Mouse (Mus musculus) G1E (cell line): ENCODE results near the gene Suz12. TPM values are rescaled to one million over a fixed set of nuclear protein-coding genes. Genes with fewer than 3 reads are reported as not detected.
A peak's percentile ranks its signal among the peaks of the same experiment; 100 is the strongest.

Experiments used
- ATAC-seq: 2 replicates; pipeline ENCODE4 v1.8.0; 2016; ENCODE audit warnings: mild to moderate bottlenecking; ENCODE audit not compliant: insufficient number of reproducible peaks, poor library complexity, low FRiP score, severe bottlenecking; ENCODE audit errors: extremely low read depth
- DNase-seq: peaks from one replicate; pipeline ENCODE4 v3.0.0; 2012; ENCODE audit warnings: low spot score
- H3K27me3 ChIP-seq: 2 replicates; pipeline ENCODE4 v1.6.1; 2012; ENCODE audit warnings: mild to moderate bottlenecking, low read length, inconsistent platforms; ENCODE audit not compliant: insufficient read depth
- H3K36me3 ChIP-seq: replicated peaks from 2 replicates; pipeline ENCODE3; 2012; ENCODE audit warnings: mild to moderate bottlenecking, inconsistent platforms
- H3K4me1 ChIP-seq: 2 replicates; pipeline ENCODE4 v1.6.1; 2012; ENCODE audit warnings: low read depth, low read length, inconsistent platforms, mixed read lengths; ENCODE audit not compliant: insufficient read depth
- H3K4me3 ChIP-seq: 2 replicates; pipeline ENCODE4 v1.5.1; 2012; ENCODE audit warnings: low read depth, mild to moderate bottlenecking, inconsistent platforms, low read length, moderate library complexity, mixed read lengths
- H3K9me3 ChIP-seq: replicated peaks from 2 replicates; pipeline ENCODE4 v1.6.1; 2012; ENCODE audit warnings: inconsistent platforms
- CTCF ChIP-seq: IDR thresholded peaks from 2 replicates; pipeline ENCODE4 v1.5.1; 2012; ENCODE audit warnings: low read depth, low read length, inconsistent platforms, mixed read lengths
- GATA1 ChIP-seq: IDR thresholded peaks from 2 replicates; pipeline ENCODE4 v1.6.1; 2012; ENCODE audit warnings: borderline replicate concordance, low read length, inconsistent platforms, mixed read lengths
- GATA2 ChIP-seq: IDR thresholded peaks from 2 replicates; pipeline ENCODE4 v1.6.1; 2012; ENCODE audit warnings: low read depth, low read length, inconsistent platforms, borderline replicate concordance
- POLR2AphosphoS5 ChIP-seq: IDR thresholded peaks from 2 replicates; pipeline ENCODE4 v1.6.1; 2012; ENCODE audit warnings: low read depth, low read length, inconsistent platforms; ENCODE audit not compliant: insufficient replicate concordance
- TAL1 ChIP-seq: conservative IDR thresholded peaks from 2 replicates; pipeline ENCODE4 v1.6.1; 2012; ENCODE audit warnings: low read depth, low read length, inconsistent platforms, mixed read lengths
- polyA plus RNA-seq: library from polyadenylated mRNA; stranded (reverse); fragments of >175 nt; gene quantifications from 2 replicates; pipeline ENCODE4 v1.2.3, GENCODE M21; 2012
- total RNA-seq, 2 experiments: library from RNA; stranded (forward) in 1 of 2; stranded (reverse) in 1 of 2; fragments of 200-1000 nt in 1 of 2; fragments of >200 nt in 1 of 2; fragmentation: Nextera tagmentation in 1 of 2; gene quantifications; 2 replicates each; pipeline ENCODE4 v1.2.3; 2014 to 2017

Gene Suz12
- total and polyA plus RNA-seq, 3 experiments, result 43.7 to 300 (median 131) TPM

- no peak for TF ChIP-seq GATA1
- TF ChIP-seq POLR2AphosphoS5, result no peak
- no peak for TF ChIP-seq GATA2
- no peak for TF ChIP-seq TAL1
- no peak for TF ChIP-seq CTCF
- H3K9me3 ChIP-seq, result no peaks in the 10 kb centered on the region
- ATAC-seq (no peak), DNase-seq (no peak)
- H3K4me3 ChIP-seq, result no peak overlapping the region
- H3K4me1 ChIP-seq, result peaks cover 63% of the 10 kb centered on the region
- no peaks in the 10 kb centered on the region for H3K27me3 ChIP-seq
- peaks cover 73% of the 10 kb centered on the region for H3K36me3 ChIP-seq
Measured at GRCm38 (mm10) chr11:80069815-80070214, 76.9 kb downstream of the Suz12 start.

- Histone ChIP-seq H3K9me3 (no peaks in the 10 kb centered on the region), H3K4me1 (peaks cover 66% of the 10 kb centered on the region), H3K27me3 (no peaks in the 10 kb centered on the region), H3K36me3 (peaks cover 71% of the 10 kb centered on the region), H3K4me3 (no peak overlapping the region)
- no peak for TF ChIP-seq GATA1
- DNase-seq (no peak), ATAC-seq (no peak)
Measured at GRCm38 (mm10) chr11:80071039-80071438, 78.1 kb downstream of the Suz12 start.

GRCm38 (mm10) chr11:80072365-80072764 lies 79.5 kb downstream of the Suz12 start:
- TF ChIP-seq TAL1 (no peak), GATA2 (no peak), POLR2AphosphoS5 (no peak), GATA1 (no peak), CTCF (no peak)
- DNase-seq (no peak), ATAC-seq (no peak)
- Histone ChIP-seq H3K36me3 (peaks cover 71% of the 10 kb centered on the region), H3K9me3 (no peaks in the 10 kb centered on the region), H3K4me3 (no peak overlapping the region), H3K27me3 (no peaks in the 10 kb centered on the region), H3K4me1 (peaks cover 72% of the 10 kb centered on the region)

GRCm38 (mm10) chr11:80075608-80076277 lies 82.8 kb downstream of the Suz12 start:
- H3K27me3 ChIP-seq, result no peaks in the 10 kb centered on the region
- no peaks in the 10 kb centered on the region for H3K9me3 ChIP-seq
- TF ChIP-seq CTCF (no peak), GATA2 (no peak), TAL1 (no peak), GATA1 (no peak), POLR2AphosphoS5 (no peak)
- ATAC-seq (no peak), DNase-seq (no peak)
- no peak overlapping the region for H3K4me3 ChIP-seq
- peaks cover 60% of the 10 kb centered on the region for H3K36me3 ChIP-seq
- H3K4me1 ChIP-seq, result peaks cover 66% of the 10 kb centered on the region

- H3K9me3 ChIP-seq, result no peaks in the 10 kb centered on the region
- ATAC-seq, result no peak
- H3K4me3 ChIP-seq, result peak overlapping the region; percentile 53; the same call in 1 of the 2 replicates
- no peak for DNase-seq
- H3K36me3 ChIP-seq, result peaks cover 46% of the 10 kb centered on the region
- TF ChIP-seq CTCF, result no peak
- TF ChIP-seq GATA1, result no peak
- no peak for TF ChIP-seq TAL1
- no peak for TF ChIP-seq POLR2AphosphoS5
- no peak for TF ChIP-seq GATA2
- no peaks in the 10 kb centered on the region for H3K27me3 ChIP-seq
- peaks cover 65% of the 10 kb centered on the region for H3K4me1 ChIP-seq
Measured at GRCm38 (mm10) chr11:80077784-80078545, 85.1 kb downstream of the Suz12 start.

GRCm38 (mm10) chr11:80078831-80079230 lies 85.9 kb downstream of the Suz12 start:
- peaks cover 61% of the 10 kb centered on the region for H3K4me1 ChIP-seq
- peak overlapping the region; percentile 65 for H3K4me3 ChIP-seq
- TF ChIP-seq CTCF (no peak), TAL1 (no peak), GATA1 (no peak), POLR2AphosphoS5 (no peak), GATA2 (no peak)
- H3K36me3 ChIP-seq, result peaks cover 40% of the 10 kb centered on the region
- peaks cover 7% of the 10 kb centered on the region for H3K9me3 ChIP-seq
- DNase-seq (no peak), ATAC-seq (no peak)
- no peaks in the 10 kb centered on the region for H3K27me3 ChIP-seq
